Mouse (Mus musculus) MEL (cell line): ENCODE data around the gene Col26a1.

Source experiments
- CHD2 ChIP-seq: IDR thresholded peaks from 2 replicates; pipeline ENCODE4 v1.6.1; 2011; ENCODE audit warnings: low read length, improper control_type of control experiment
- CTCF ChIP-seq, 3 experiments: IDR thresholded peaks in 2 of 3; conservative IDR thresholded peaks in 1 of 3; 2 replicates each; pipeline ENCODE4 v1.5.1; 2011 to 2012; ENCODE audit warnings: low read length in 3 of 3, low read depth in 2 of 3, mild to moderate bottlenecking in 2 of 3, improper control_type of control experiment in 1 of 3, inconsistent platforms in 1 of 3, mixed read lengths in 1 of 3, moderate library complexity in 1 of 3; ENCODE audit not compliant: control insufficient read depth in 1 of 3, insufficient read depth in 1 of 3, poor library complexity in 1 of 3, severe bottlenecking in 1 of 3
- ELF1 ChIP-seq: IDR thresholded peaks from 2 replicates; pipeline ENCODE4 v1.6.1; 2014; ENCODE audit warnings: low read depth, mild to moderate bottlenecking, inconsistent platforms, low read length, improper control_type of control experiment, moderate library complexity
- JUND ChIP-seq: IDR thresholded peaks from 2 replicates; pipeline ENCODE4 v1.6.1; 2011; ENCODE audit warnings: low read depth, mild to moderate bottlenecking, improper control_type of control experiment, low read length
- MAX ChIP-seq: IDR thresholded peaks from 2 replicates; pipeline ENCODE4 v1.6.1; 2011; ENCODE audit warnings: low read length, improper control_type of control experiment
- MXI1 ChIP-seq: IDR thresholded peaks from 2 replicates; pipeline ENCODE4 v1.6.1; 2011; ENCODE audit warnings: mild to moderate bottlenecking, low read depth, low read length, improper control_type of control experiment
- POLR2AphosphoS2 ChIP-seq: IDR thresholded peaks from 2 replicates; pipeline ENCODE4 v1.6.1; 2011; ENCODE audit warnings: low read length, improper control_type of control experiment
- RAD21 ChIP-seq: IDR thresholded peaks from 2 replicates; pipeline ENCODE4 v1.6.1; 2011; ENCODE audit warnings: mild to moderate bottlenecking, low read depth, low read length, improper control_type of control experiment
- USF1 ChIP-seq: IDR thresholded peaks from 2 replicates; pipeline ENCODE4 v1.6.1; 2014; ENCODE audit warnings: low read depth, mild to moderate bottlenecking, inconsistent platforms, low read length, improper control_type of control experiment, moderate library complexity

GRCm38 (mm10) chr5:136746596-136746995 lies 136.4 kb downstream of the Col26a1 start:
- TF ChIP-seq USF1: no peak
- no peak for TF ChIP-seq ELF1
- TF ChIP-seq CTCF (IDR thresholded peaks at IDR 0.05 in 2 of 3, conservative IDR thresholded peaks at IDR 0.05 in 1 of 3; ENCODE audit: control insufficient read depth in 1 of 3, insufficient read depth in 1 of 3, low read depth in 2 of 3, low read length in 3 of 3, poor library complexity in 1 of 3, severe bottlenecking in 1 of 3): no peak
- TF ChIP-seq CHD2: no peak
- TF ChIP-seq RAD21: no peak
- TF ChIP-seq JUND: no peak
- no peak for TF ChIP-seq MXI1
- TF ChIP-seq POLR2AphosphoS2: no peak
- TF ChIP-seq MAX: no peak
